Mouse (Mus musculus): ENCODE results near the gene G3bp2. TPM values are rescaled to one million over a fixed set of nuclear protein-coding genes. Genes with fewer than 3 reads are reported as not detected.

G3bp2 gene
- polyA plus RNA-seq, 1 experiment from 2014 or later, result 87.0 TPM

DNA sequence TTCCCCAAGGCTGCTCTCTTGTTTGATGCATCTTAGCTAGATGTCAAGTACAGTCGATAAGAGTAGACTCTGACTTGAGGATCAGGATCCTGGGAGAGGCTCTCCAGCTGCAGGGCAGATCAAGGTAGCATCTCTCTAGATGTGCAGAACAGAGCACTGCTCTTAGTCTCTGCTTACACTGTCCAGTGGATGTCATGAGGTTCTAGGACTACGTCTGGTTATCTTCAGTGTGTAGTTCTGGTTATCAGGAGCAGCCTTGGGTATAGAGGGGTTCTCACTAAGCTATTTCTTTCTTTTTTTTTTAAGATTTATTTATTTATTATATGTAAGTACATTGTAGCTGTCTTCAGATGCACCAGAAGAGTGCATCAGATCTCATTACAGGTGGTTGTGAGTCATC is 31.4 kb upstream of the G3bp2 start:
- Histone ChIP-seq H3K4me1 (peaks cover 30% of the 10 kb centered on the region), H3K27ac (no peak overlapping the region), H3K36me3 (no peaks in the 10 kb centered on the region), H3K4me3 (no peak overlapping the region), H3K9me3 (replicated peaks) (no peaks in the 10 kb centered on the region), H3K27me3 (replicated peaks) (peaks cover 26% of the 10 kb centered on the region), H3K4me2 (no peak overlapping the region), H3K9ac (no peak overlapping the region)
- peak; percentile 68 for ATAC-seq
- 28% methylated on average over 2 of the region's 2 CpGs for WGBS (ENCODE audit: insufficient replicate concordance)

- Histone ChIP-seq H3K27ac (no peak overlapping the region), H3K9ac (0 out of 2 replicates have a peak overlapping the region, but pooled peaks have one; percentile 39), H3K9me3 (replicated peaks) (no peaks in the 10 kb centered on the region), H3K4me3 (no peak overlapping the region), H3K4me2 (peak overlapping the region; percentile 34), H3K36me3 (no peaks in the 10 kb centered on the region), H3K27me3 (replicated peaks) (peaks cover 26% of the 10 kb centered on the region), H3K4me1 (peaks cover 30% of the 10 kb centered on the region)
- ATAC-seq, result peak; percentile 72
- WGBS (ENCODE audit: insufficient replicate concordance), result 25% methylated on average over 6 of the region's 6 CpGs
These were observed 30.7 kb upstream of the G3bp2 start for GRCm38 (mm10) chr5:92114223-92114622.

DNA sequence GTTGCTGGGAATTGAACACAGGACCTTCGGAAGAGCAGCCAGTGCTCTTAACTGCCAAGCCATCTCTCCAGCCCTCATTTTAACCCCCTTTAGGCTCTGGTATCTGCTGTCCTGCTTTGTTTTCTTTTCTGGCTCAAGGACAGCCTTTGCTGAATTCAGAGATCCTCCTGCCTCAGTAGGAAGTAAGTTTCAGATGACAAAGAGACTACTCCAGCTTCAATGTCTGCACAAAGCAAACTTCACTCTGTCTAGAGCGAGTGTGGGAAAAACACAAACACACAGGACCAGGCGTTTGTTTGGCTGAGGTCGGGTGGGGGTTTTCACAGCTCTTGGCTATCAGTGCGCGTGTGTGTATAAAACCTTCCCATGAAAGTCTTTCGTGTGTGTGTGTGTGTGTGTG is 30.0 kb upstream of the G3bp2 start:
- Histone ChIP-seq H3K9me3 (replicated peaks) (no peaks in the 10 kb centered on the region), H3K9ac (peak overlapping the region; percentile 44; the same call in 1 of the 2 replicates), H3K4me1 (peaks cover 30% of the 10 kb centered on the region), H3K27ac (no peak overlapping the region), H3K4me3 (no peak overlapping the region), H3K27me3 (replicated peaks) (peaks cover 26% of the 10 kb centered on the region), H3K36me3 (no peaks in the 10 kb centered on the region), H3K4me2 (no peak overlapping the region)
- 68% methylated on average over 7 of the region's 7 CpGs for WGBS (ENCODE audit: insufficient replicate concordance)
- ATAC-seq, result no peak

GRCm38 (mm10) chr5:92112585-92112984 is 29.1 kb upstream of the G3bp2 start:
- Histone ChIP-seq H3K36me3 (no peaks in the 10 kb centered on the region), H3K27me3 (replicated peaks) (peaks cover 26% of the 10 kb centered on the region), H3K4me1 (peaks cover 30% of the 10 kb centered on the region), H3K9ac (no peak overlapping the region), H3K9me3 (replicated peaks) (no peaks in the 10 kb centered on the region), H3K4me3 (no peak overlapping the region), H3K4me2 (peak overlapping the region; percentile 40), H3K27ac (no peak overlapping the region)
- no peak for ATAC-seq
- 6% methylated on average over 10 of the region's 10 CpGs for WGBS (ENCODE audit: insufficient replicate concordance)

GRCm38 (mm10) chr5:92112175-92112574 is 28.7 kb upstream of the G3bp2 start:
- Histone ChIP-seq H3K4me2 (peak overlapping the region; percentile 40), H3K9ac (no peak overlapping the region), H3K36me3 (no peaks in the 10 kb centered on the region), H3K4me1 (peaks cover 30% of the 10 kb centered on the region), H3K4me3 (no peak overlapping the region), H3K27me3 (replicated peaks) (peaks cover 26% of the 10 kb centered on the region), H3K9me3 (replicated peaks) (no peaks in the 10 kb centered on the region), H3K27ac (no peak overlapping the region)
- 13% methylated on average over 6 of the region's 6 CpGs for WGBS (ENCODE audit: insufficient replicate concordance)
- ATAC-seq, result no peak

DNA sequence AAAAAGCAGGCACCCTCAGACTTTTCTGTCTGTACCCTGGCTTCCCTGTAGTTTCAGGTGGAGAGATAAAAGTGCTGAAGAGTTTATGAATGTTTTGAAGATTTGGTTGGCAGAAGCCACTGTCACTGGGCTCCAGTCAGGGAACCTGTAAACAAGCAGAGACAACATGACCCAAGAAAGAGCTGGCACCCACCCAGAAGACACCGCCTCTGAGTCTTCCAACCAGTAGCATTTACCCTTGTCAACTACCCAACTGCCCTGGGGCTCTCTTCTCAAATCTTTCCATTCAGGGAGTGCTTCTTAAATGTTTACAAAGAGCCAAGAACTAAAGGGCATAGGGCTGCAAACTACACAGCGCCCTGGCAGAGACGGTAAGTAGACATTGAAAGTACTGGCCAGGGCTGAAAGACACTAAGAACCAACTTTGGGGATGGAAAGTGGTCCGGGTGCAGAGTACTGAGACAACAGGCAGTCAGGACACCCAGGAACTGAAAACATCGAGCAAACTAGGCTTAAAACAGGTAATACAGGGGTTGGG is 27.4 kb upstream of the G3bp2 start:
- H3K4me2 ChIP-seq, result no peak overlapping the region
- ATAC-seq, result no peak
- H3K9ac ChIP-seq, result no peak overlapping the region
- H3K9me3 ChIP-seq (replicated peaks), result no peaks in the 10 kb centered on the region
- H3K27me3 ChIP-seq (replicated peaks), result peaks cover 26% of the 10 kb centered on the region
- no peak overlapping the region for H3K27ac ChIP-seq
- 76% methylated on average over 5 of the region's 5 CpGs for WGBS (ENCODE audit: insufficient replicate concordance)
- peaks cover 39% of the 10 kb centered on the region for H3K4me1 ChIP-seq
- H3K36me3 ChIP-seq, result no peaks in the 10 kb centered on the region
- H3K4me3 ChIP-seq, result no peak overlapping the region

GRCm38 (mm10) chr5:92107282-92107681 is 23.8 kb upstream of the G3bp2 start:
- peaks cover 3% of the 10 kb centered on the region for H3K27me3 ChIP-seq (replicated peaks)
- 52% methylated on average over 4 of the region's 4 CpGs for WGBS (ENCODE audit: insufficient replicate concordance)
- H3K4me2 ChIP-seq, result no peak overlapping the region
- peaks cover 12% of the 10 kb centered on the region for H3K4me1 ChIP-seq
- no peaks in the 10 kb centered on the region for H3K36me3 ChIP-seq
- no peak overlapping the region for H3K4me3 ChIP-seq
- H3K9ac ChIP-seq, result no peak overlapping the region
- H3K9me3 ChIP-seq (replicated peaks), result no peaks in the 10 kb centered on the region
- no peak overlapping the region for H3K27ac ChIP-seq
- 0 out of 2 replicates have a peak, but pooled peaks have one; percentile 8 for ATAC-seq

GRCm38 (mm10) chr5:92106327-92107125 is 23.0 kb upstream of the G3bp2 start:
- 45% methylated on average over 10 of the region's 10 CpGs for WGBS (ENCODE audit: insufficient replicate concordance)
- 0 out of 2 replicates have a peak overlapping the region, but pooled peaks have one; percentile 10 for H3K27ac ChIP-seq
- H3K36me3 ChIP-seq, result no peaks in the 10 kb centered on the region
- no peaks in the 10 kb centered on the region for H3K27me3 ChIP-seq (replicated peaks)
- no peak overlapping the region for H3K4me3 ChIP-seq
- no peak for ATAC-seq
- H3K4me2 ChIP-seq, result no peak overlapping the region
- no peak overlapping the region for H3K9ac ChIP-seq
- H3K9me3 ChIP-seq (replicated peaks), result no peaks in the 10 kb centered on the region
- peaks cover 9% of the 10 kb centered on the region for H3K4me1 ChIP-seq

DNA sequence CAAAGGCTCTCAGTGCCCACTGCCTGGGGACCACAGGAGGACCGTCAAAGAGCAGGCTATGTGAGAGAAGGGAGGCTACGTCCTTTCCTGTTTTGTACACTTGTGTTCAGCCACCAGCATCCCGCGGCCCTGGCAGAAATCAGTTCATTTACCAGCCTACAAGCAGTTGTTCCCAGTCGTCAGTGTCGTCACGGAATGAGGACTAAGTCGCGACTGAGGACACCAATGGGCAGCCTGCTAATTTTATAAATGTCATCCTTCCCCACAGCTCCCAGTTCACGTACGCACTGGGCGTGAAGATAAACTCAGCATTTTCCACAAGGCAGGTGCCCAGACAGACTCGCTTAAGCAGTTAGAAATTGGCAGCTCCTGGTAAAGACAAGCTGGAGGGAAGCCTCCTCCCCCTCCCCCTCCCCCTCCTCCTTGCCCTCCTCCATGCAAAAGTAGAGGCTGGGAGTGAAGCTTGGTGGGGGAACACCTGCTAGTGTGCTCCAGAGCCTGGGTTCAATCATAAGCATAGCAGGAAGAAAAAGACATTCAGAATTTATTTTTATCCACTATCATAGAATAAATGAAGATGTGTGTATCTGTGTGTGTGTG is 20.4 kb upstream of the G3bp2 start:
- peaks cover 9% of the 10 kb centered on the region for H3K4me1 ChIP-seq
- H3K27me3 ChIP-seq (replicated peaks), result no peaks in the 10 kb centered on the region
- no peak overlapping the region for H3K27ac ChIP-seq
- no peak for ATAC-seq
- H3K4me3 ChIP-seq, result no peak overlapping the region
- WGBS (ENCODE audit: insufficient replicate concordance), result 71% methylated on average over 13 of the region's 13 CpGs
- H3K36me3 ChIP-seq, result no peaks in the 10 kb centered on the region
- H3K9ac ChIP-seq, result no peak overlapping the region
- H3K9me3 ChIP-seq (replicated peaks), result no peaks in the 10 kb centered on the region
- H3K4me2 ChIP-seq, result no peak overlapping the region

DNA sequence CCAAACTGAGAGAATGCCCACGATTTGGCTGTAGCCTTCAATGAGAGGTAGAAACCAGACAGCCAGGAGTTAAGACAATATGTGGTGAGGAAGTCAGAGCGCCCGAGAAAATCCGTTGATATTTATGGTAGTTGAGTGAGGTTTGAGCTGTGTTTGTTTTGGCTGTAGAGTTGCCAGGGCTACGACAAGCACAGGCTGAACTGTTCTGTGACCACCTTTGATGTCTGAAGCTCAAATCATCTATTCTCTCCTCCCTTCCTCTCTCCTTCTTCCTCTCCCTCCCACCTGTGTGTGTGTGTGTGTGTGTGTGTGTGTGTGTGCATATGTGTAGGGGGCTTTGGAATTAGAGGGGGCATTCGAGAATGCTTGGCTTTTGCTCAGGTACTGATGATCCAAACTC is 19.5 kb upstream of the G3bp2 start:
- ATAC-seq, result no peak
- Histone ChIP-seq H3K9ac (no peak overlapping the region), H3K27ac (no peak overlapping the region), H3K4me3 (no peak overlapping the region), H3K36me3 (no peaks in the 10 kb centered on the region), H3K4me1 (peaks cover 12% of the 10 kb centered on the region), H3K4me2 (no peak overlapping the region), H3K9me3 (replicated peaks) (no peaks in the 10 kb centered on the region), H3K27me3 (replicated peaks) (no peaks in the 10 kb centered on the region)
- WGBS (ENCODE audit: insufficient replicate concordance), result 50% methylated on average over 6 of the region's 6 CpGs

GRCm38 (mm10) chr5:92101601-92102000 is 18.1 kb upstream of the G3bp2 start:
- Histone ChIP-seq H3K9ac (no peak overlapping the region), H3K4me2 (no peak overlapping the region), H3K36me3 (no peaks in the 10 kb centered on the region), H3K27ac (no peak overlapping the region), H3K9me3 (replicated peaks) (no peaks in the 10 kb centered on the region), H3K4me1 (peaks cover 9% of the 10 kb centered on the region), H3K27me3 (replicated peaks) (no peaks in the 10 kb centered on the region), H3K4me3 (no peak overlapping the region)
- WGBS (ENCODE audit: insufficient replicate concordance), result 80% methylated on average over 8 of the region's 8 CpGs
- no peak for ATAC-seq

DNA sequence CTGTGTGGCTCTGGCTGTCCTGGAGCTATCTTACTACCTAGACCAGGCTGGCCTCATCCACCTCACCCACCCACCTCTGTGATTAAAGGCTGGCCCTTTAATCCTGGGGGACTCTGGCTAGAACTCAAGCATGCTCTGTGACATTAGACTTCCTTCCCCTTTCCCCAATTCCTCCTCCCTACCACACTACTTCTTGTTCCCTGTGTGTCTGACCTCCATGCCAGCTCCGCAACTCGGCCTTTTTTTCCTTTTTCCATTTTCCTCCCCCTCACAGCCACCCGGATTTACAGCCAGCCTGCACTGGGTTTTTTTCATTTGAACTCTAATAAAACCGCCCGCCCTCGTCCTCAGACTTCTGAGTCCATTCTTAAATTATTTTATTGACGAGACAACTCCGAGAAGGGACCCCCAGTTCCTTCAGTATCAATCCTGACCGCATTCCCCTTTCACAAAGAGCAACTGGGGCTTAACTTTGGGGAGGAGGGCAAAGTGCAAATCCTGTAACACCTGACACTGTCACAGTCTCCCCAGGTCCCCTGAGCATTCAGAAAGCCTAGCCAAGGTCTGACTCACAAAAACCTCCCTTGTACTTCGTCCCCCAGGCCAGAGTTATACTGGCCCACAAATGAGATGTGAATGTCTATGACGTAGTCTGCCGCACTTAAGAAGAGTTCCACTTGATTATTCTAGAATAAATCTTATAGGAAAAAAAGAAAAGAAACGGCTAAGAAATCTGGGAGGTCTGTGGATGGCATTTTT is 15.0 kb upstream of the G3bp2 start:
- peaks cover 4% of the 10 kb centered on the region for H3K4me1 ChIP-seq
- H3K27me3 ChIP-seq (replicated peaks), result no peaks in the 10 kb centered on the region
- no peak overlapping the region for H3K4me2 ChIP-seq
- ATAC-seq, result no peak
- 52% methylated on average over 13 of the region's 13 CpGs for WGBS (ENCODE audit: insufficient replicate concordance)
- no peaks in the 10 kb centered on the region for H3K9me3 ChIP-seq (replicated peaks)
- no peak overlapping the region for H3K27ac ChIP-seq
- no peaks in the 10 kb centered on the region for H3K36me3 ChIP-seq
- H3K4me3 ChIP-seq, result no peak overlapping the region
- no peak overlapping the region for H3K9ac ChIP-seq
